Mouse (Mus musculus) brain, embryonic 14.5 days (tissue): ENCODE results near the gene Dusp7. TPM values are rescaled to one million over a fixed set of nuclear protein-coding genes. Genes with fewer than 3 reads are reported as not detected.

Experiments used
- DNase-seq: peaks from one replicate; pipeline ENCODE4 v3.0.0-alpha.2; 2011; ENCODE audit warnings: low read depth
- CTCF ChIP-seq: fragments of 200-500 bp; IDR thresholded peaks from 2 replicates; pipeline ENCODE4 v1.5.1; 2012; ENCODE audit warnings: inconsistent platforms, mild to moderate bottlenecking, moderate library complexity, borderline replicate concordance; ENCODE audit not compliant: insufficient read depth, insufficient read length; ENCODE audit errors: extremely low read depth
- POLR2A ChIP-seq: fragments of 200-500 bp; IDR thresholded peaks from 2 replicates; pipeline ENCODE4 v1.6.1; 2012; ENCODE audit warnings: mild to moderate bottlenecking, inconsistent platforms, borderline replicate concordance; ENCODE audit not compliant: poor library complexity, insufficient read depth, insufficient read length, severe bottlenecking; ENCODE audit errors: extremely low read depth
- polyA plus RNA-seq: library from polyadenylated mRNA; depleted of rRNA; stranded (reverse); fragments of >200 nt; gene quantifications from 2 replicates; pipeline ENCODE4 v1.2.3, GENCODE M21; 2012

The Dusp7 gene
- polyA plus RNA-seq, 1 experiment, result 50.3 TPM

GRCm38 (mm10) chr9:106370620-106371383, 2.4 kb downstream of the Dusp7 start:
- DNase-seq, result no peak
- no peak for TF ChIP-seq CTCF
- no peak for TF ChIP-seq POLR2A

DNA sequence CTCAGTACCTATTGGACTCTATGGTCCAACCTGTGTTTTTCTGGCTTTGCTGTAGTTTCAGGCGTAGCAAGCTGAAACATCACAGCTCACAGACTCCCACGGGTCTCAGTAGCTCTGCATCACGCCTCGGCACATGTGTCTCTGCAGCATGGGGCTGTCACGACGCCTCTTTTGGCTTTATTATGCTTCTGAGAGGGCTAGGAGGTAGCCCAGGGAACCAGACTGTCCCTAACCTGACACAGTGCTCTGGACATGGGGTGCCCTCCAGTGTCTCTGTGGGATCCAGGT, 2.9 kb downstream of the Dusp7 start:
- DNase-seq, result no peak
- no peak for TF ChIP-seq POLR2A
- TF ChIP-seq CTCF, result no peak

- TF ChIP-seq POLR2A (no peak), CTCF (no peak)
- DNase-seq, result no peak
Measured at GRCm38 (mm10) chr9:106371776-106372175, 3.3 kb downstream of the Dusp7 start.

- TF ChIP-seq CTCF, result no peak
- TF ChIP-seq POLR2A, result no peak
- no peak for DNase-seq
Measured at GRCm38 (mm10) chr9:106372431-106373412, 4.3 kb downstream of the Dusp7 start.

GRCm38 (mm10) chr9:106373973-106374372, 5.5 kb downstream of the Dusp7 start:
- DNase-seq, result no peak
- no peak for TF ChIP-seq POLR2A
- TF ChIP-seq CTCF, result no peak

GRCm38 (mm10) chr9:106377247-106377646, 8.8 kb downstream of the Dusp7 start:
- no peak for DNase-seq
- TF ChIP-seq CTCF (no peak), POLR2A (no peak)

DNA sequence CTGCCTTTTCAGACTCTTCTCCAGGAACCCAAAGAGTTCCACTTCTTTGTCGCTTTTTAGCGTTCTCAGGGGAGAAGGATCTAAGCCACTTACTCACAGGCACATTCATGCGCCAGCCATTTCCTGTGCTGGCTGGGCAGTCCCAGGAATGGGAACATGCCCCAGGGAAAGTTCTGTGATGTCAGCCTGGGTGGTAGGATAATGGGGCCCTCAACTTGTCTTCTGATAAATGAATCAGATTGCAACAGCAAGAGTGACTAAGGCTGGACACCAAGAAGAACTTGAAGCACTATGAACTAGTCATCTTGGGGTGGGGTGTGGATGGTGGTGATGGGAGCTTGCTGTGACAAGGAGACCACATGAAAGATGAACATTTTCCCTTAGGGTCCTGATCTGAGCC, 9.6 kb downstream of the Dusp7 start:
- TF ChIP-seq CTCF (no peak), POLR2A (no peak)
- DNase-seq, result no peak

- DNase-seq, result no peak
- TF ChIP-seq POLR2A (no peak), CTCF (no peak)
Measured at GRCm38 (mm10) chr9:106378753-106379152, 10.3 kb downstream of the Dusp7 start.

DNA sequence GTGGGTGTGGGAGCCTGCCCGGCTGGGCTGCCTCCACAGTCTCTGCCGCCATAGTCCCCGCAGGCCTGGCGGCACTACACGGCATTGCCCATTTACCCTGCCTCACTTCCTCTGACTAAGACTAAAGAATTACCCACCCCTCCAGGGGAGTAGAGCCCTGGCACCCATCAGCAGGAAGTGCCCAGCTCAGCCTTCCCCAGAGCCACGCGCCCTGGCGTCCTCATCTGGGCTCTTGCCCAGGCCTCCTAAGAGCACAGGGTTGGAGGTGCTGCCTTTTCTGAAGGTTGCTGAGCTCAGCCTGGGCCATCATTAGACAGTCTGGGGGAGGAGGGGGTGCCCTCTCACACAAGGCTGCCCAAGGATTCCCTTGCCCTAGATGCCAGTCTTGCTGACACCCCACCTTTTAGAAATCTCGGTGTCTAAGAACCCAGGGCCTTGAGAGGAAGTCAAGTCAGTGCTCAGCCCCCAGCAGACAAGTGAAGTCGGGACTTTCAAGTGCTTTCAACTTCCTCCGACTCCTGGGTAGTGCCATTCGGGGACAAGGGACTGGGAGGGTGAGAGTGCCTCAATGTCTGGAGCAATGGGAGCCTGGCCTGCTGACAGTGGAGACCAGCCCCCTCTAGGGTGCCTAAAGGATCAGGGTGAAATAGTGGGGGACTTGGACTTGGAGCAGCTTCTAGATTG, 17.9 kb downstream of the Dusp7 start:
- DNase-seq, result no peak

GRCm38 (mm10) chr9:106392828-106393527, 24.5 kb downstream of the Dusp7 start:
- no peak for TF ChIP-seq POLR2A
- no peak for TF ChIP-seq CTCF
- no peak for DNase-seq

More for the DNA sequence above, 17.9 kb downstream of the Dusp7 start:
- no peak for TF ChIP-seq CTCF
- TF ChIP-seq POLR2A, result no peak

GRCm38 (mm10) chr9:106393548-106393947, 25.1 kb downstream of the Dusp7 start:
- peak; percentile 60 for DNase-seq
- TF ChIP-seq POLR2A, result no peak
- no peak for TF ChIP-seq CTCF
